Mouse (Mus musculus): ENCODE data around the gene Chia1. TPM values are rescaled to one million over a fixed set of nuclear protein-coding genes. Genes with fewer than 3 reads are reported as not detected.
A peak's percentile ranks its signal among the peaks of the same experiment; 100 is the strongest.
"Not testable (repeated sequence)": the region's sequence is repeated elsewhere in the genome, so short reads cannot be mapped to it uniquely, and the experiment has no call there.

The Chia1 gene
- 0.28 and 0.68 TPM in 2 replicates for polyA plus RNA-seq (2015; fragmentation: Nextera tagmentation; extraction: Ambion mirVana)

- no peak for ATAC-seq
- Histone ChIP-seq H3K4me2 (no peak within 1 kb of the TSS), H3K9me3 (replicated peaks) (no peaks in the 10 kb centered on the region), H3K27me3 (no peaks in the 10 kb centered on the region), H3K36me3 (ENCODE audit: poor library complexity, severe bottlenecking) (no peaks in the 10 kb centered on the region), H3K4me3 (no peak within 1 kb of the TSS), H3K9ac (no peak within 1 kb of the TSS), H3K4me1 (no peaks in the 10 kb centered on the region), H3K27ac (no peak within 1 kb of the TSS)
- WGBS: 88% methylated on average over 3 of the region's 3 CpGs
Observed at GRCm38 (mm10) chr3:106112929-106113328, at the start of gene Chia1. Gene Chia1 (plus strand): TSS chr3:106113229.

DNA sequence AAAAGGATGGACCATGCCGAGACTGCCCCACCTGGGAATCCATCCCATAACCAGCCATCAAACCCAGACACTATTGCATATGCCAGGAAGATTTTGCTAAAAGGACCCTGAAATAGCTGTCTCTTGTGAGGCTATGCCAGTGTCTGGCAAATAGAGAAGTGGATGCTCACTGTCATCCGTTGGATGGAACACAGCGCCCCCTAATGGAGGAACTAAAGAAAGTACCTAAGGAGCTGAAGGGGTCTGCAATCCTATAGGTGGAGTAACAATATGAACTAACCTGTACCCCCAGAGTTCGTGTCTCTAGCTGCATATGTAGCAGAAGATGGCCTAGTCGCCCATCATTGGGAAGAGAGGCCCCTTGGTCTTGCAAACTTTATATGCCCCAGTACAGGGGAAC lies 45.3 kb upstream of the Chia1 start:
- not testable (repeated sequence) for H3K9ac ChIP-seq; H3K27me3 ChIP-seq; H3K36me3 ChIP-seq (ENCODE audit: poor library complexity, severe bottlenecking); ATAC-seq; H3K4me3 ChIP-seq; H3K4me2 ChIP-seq; H3K27ac ChIP-seq; H3K4me1 ChIP-seq; H3K9me3 ChIP-seq (replicated peaks)
- WGBS: 45% methylated on average over 5 of the region's 5 CpGs

- Histone ChIP-seq H3K27me3 (no peaks in the 10 kb centered on the region), H3K27ac (no peak overlapping the region), H3K4me1 (no peaks in the 10 kb centered on the region), H3K9me3 (replicated peaks) (no peaks in the 10 kb centered on the region), H3K36me3 (ENCODE audit: poor library complexity, severe bottlenecking) (no peaks in the 10 kb centered on the region), H3K4me2 (no peak overlapping the region), H3K4me3 (no peak overlapping the region), H3K9ac (no peak overlapping the region)
- ATAC-seq: no peak
- 92% methylated on average over 2 of the region's 2 CpGs for WGBS
Observed at GRCm38 (mm10) chr3:106070994-106071393, 42.0 kb upstream of the Chia1 start.

DNA sequence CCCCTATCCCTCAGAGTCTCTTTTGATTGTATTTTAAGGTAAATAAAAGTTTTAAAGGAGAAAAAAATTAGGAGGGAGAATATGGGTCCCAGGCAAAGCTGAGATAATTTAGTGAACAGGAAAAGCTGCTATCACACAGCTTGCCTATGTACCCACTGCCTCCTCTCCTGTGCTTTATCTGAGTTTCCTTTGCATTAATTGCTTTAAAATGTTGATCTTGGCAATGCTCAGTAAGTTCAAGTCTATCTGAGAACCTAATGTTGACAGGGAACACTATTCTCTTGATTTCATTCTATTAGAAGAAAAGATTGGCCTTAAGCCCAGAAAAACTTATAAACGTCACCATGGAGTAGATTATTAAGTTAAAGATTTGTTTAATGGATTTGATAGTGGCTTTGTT lies 38.2 kb upstream of the Chia1 start:
- ATAC-seq: no peak
- H3K36me3 ChIP-seq (ENCODE audit: poor library complexity, severe bottlenecking): no peaks in the 10 kb centered on the region
- 54% methylated on average over 1 of the region's 1 CpGs for WGBS
- H3K4me3 ChIP-seq: no peak overlapping the region
- no peaks in the 10 kb centered on the region for H3K27me3 ChIP-seq
- no peaks in the 10 kb centered on the region for H3K4me1 ChIP-seq
- H3K27ac ChIP-seq: no peak overlapping the region
- H3K4me2 ChIP-seq: no peak overlapping the region
- no peaks in the 10 kb centered on the region for H3K9me3 ChIP-seq (replicated peaks)
- H3K9ac ChIP-seq: no peak overlapping the region

DNA sequence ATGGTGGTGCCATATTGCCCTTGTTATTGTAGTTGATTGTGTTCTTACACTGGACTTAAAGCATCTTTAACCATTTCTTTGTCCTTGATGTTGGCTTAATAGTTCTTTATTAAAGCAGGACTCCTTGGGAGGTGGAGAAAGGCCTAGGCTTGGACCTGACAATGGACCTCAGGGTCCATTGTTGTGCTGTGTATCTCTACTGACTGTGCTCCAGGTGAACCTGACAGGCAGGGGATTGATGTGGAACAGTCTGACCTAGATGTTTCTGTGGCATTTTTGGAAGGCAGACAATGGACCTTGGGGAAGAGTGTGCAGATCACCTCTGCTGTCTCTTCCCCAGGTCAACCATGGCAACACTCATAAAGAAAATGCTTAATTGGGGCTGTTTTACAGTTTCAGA lies 14.0 kb downstream of the Chia1 start:
- H3K9me3 ChIP-seq (replicated peaks): no peaks in the 10 kb centered on the region; the same call in 1 of the 2 replicates
- no peak overlapping the region for H3K4me3 ChIP-seq
- no peak overlapping the region for H3K4me2 ChIP-seq
- H3K36me3 ChIP-seq (ENCODE audit: poor library complexity, severe bottlenecking): no peaks in the 10 kb centered on the region
- no peaks in the 10 kb centered on the region for H3K4me1 ChIP-seq
- no peaks in the 10 kb centered on the region for H3K27me3 ChIP-seq
- no peak overlapping the region for H3K27ac ChIP-seq
- no peak for ATAC-seq
- H3K9ac ChIP-seq: no peak overlapping the region

DNA sequence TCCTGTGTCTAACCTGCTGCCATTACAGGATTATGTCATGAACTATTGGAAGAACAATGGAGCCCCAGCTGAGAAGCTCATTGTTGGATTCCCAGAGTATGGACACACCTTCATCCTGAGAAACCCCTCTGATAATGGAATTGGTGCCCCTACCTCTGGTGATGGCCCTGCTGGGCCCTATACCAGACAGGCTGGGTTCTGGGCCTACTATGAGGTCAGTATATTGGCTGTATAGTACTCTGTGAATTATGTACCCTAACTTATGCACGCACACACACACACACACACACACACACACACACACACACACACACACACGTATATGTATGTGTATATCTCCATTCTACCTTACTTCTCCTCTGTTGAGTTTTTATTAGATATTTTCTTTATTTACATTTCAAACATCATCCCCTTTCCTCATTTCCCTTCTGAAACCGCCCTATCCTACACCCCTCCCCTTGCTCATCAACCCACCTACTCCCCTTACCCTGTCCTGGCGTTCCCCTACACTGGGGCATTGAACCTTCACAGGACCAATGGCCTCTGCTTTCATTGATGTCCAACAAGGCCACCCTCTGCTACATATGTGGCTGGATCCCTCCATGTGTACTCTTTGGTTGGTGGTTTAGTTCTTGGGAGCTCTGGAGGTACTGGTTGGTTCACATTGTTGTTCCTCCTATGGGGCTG lies 15.9 kb downstream of the Chia1 start:
- H3K9ac ChIP-seq: no peak overlapping the region
- H3K27me3 ChIP-seq: no peaks in the 10 kb centered on the region
- H3K4me1 ChIP-seq: no peaks in the 10 kb centered on the region
- H3K4me3 ChIP-seq: no peak overlapping the region
- no peaks in the 10 kb centered on the region for H3K9me3 ChIP-seq (replicated peaks)
- ATAC-seq: no peak
- H3K4me2 ChIP-seq: no peak overlapping the region
- no peak overlapping the region for H3K27ac ChIP-seq
- 78% methylated on average over 4 of the region's 4 CpGs for WGBS
- H3K36me3 ChIP-seq (ENCODE audit: poor library complexity, severe bottlenecking): no peaks in the 10 kb centered on the region

GRCm38 (mm10) chr3:106131690-106132089 lies 18.7 kb downstream of the Chia1 start:
- Histone ChIP-seq H3K27ac (no peak overlapping the region), H3K27me3 (no peaks in the 10 kb centered on the region), H3K4me3 (no peak overlapping the region), H3K36me3 (ENCODE audit: poor library complexity, severe bottlenecking) (no peaks in the 10 kb centered on the region), H3K9ac (no peak overlapping the region), H3K4me2 (no peak overlapping the region), H3K4me1 (no peaks in the 10 kb centered on the region), H3K9me3 (replicated peaks) (no peaks in the 10 kb centered on the region)
- 71% methylated on average over 5 of the region's 5 CpGs for WGBS
- ATAC-seq: peak; percentile 96

GRCm38 (mm10) chr3:106144081-106144480 lies 31.1 kb downstream of the Chia1 start:
- 93% methylated on average over 10 of the region's 10 CpGs for WGBS
- Histone ChIP-seq H3K4me3 (no peak overlapping the region), H3K36me3 (ENCODE audit: poor library complexity, severe bottlenecking) (no peaks in the 10 kb centered on the region), H3K4me2 (no peak overlapping the region), H3K27ac (no peak overlapping the region), H3K4me1 (no peaks in the 10 kb centered on the region), H3K9me3 (replicated peaks) (no peaks in the 10 kb centered on the region), H3K27me3 (no peaks in the 10 kb centered on the region), H3K9ac (no peak overlapping the region)
- ATAC-seq: no peak

DNA sequence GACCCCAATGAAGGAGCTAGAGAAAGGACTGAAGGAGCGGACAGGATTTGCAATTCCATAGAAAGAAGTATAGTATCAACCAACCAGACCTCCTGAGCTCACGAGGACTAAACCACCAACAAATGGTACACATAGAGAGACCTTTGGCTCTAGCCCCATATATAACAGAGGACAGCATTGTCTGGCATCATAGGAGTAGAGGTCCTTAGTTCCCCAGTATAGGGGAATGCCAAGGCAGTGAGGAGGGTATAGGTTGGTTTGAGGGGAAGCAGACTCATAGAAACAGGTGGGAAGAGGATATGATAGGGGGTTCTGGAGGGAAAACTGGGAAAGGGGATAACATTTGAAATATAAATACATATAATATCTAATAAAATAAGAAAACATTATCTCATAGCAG lies 41.4 kb downstream of the Chia1 start:
- Histone ChIP-seq H3K4me2 (no peak overlapping the region), H3K4me3 (no peak overlapping the region), H3K4me1 (no peaks in the 10 kb centered on the region), H3K27me3 (no peaks in the 10 kb centered on the region), H3K9me3 (replicated peaks) (no peaks in the 10 kb centered on the region), H3K36me3 (ENCODE audit: poor library complexity, severe bottlenecking) (no peaks in the 10 kb centered on the region), H3K27ac (no peak overlapping the region), H3K9ac (no peak overlapping the region)
- ATAC-seq: no peak
- WGBS: 88% methylated on average over 2 of the region's 2 CpGs

- no peak within 1 kb of the TSS for H3K27ac ChIP-seq
- H3K27me3 ChIP-seq: no peaks in the 10 kb centered on the region
- ATAC-seq: no peak
- 0 out of 2 replicates have a peak, but pooled peaks cover 5% of the 10 kb centered on the region for H3K4me1 ChIP-seq
- no peaks in the 10 kb centered on the region for H3K9me3 ChIP-seq (replicated peaks)
- WGBS: 83% methylated on average over 3 of the region's 3 CpGs
- no peak within 1 kb of the TSS for H3K4me2 ChIP-seq
- no peaks in the 10 kb centered on the region for H3K36me3 ChIP-seq (ENCODE audit: poor library complexity, severe bottlenecking)
- no peak within 1 kb of the TSS for H3K4me3 ChIP-seq
- no peak within 1 kb of the TSS for H3K9ac ChIP-seq
Observed at GRCm38 (mm10) chr3:106167464-106167863, 54.4 kb downstream of the Chia1 start, which contains the start of gene Chil3. Gene Chil3 (minus strand): TSS chr3:106167564.

DNA sequence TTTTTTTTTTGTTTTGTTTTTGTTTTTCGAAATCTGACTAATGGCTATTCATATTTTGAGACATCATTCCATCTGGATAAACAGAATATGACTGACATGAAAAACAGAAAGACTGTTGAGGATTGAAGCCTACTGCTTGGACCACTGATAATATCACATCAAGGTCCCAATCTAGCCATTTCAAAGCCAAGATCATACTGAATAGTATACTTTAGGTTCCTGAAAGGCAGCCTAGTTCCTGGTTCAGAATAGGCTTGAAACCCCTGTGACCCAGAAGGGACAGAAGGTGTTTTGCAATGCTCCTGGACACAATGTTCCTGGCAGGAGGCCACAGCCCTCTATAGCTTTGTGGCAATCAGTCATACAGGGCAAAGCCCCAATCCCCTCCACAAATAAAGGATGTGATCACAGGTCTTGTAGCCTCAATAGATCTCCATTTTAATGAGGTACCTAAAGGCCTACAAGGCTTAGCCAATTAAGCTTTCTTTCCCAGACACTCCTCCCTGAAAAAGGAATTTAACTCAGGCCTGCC lies 57.6 kb downstream of the Chia1 start:
- WGBS: 73% methylated on average over 1 of the region's 1 CpGs
- no peaks in the 10 kb centered on the region for H3K27me3 ChIP-seq
- ATAC-seq: peak; percentile 65; the same call in 1 of the 2 replicates
- H3K9ac ChIP-seq: no peak overlapping the region
- H3K4me3 ChIP-seq: no peak overlapping the region
- H3K36me3 ChIP-seq (ENCODE audit: poor library complexity, severe bottlenecking): no peaks in the 10 kb centered on the region
- H3K4me1 ChIP-seq: 0 out of 2 replicates have a peak, but pooled peaks cover 5% of the 10 kb centered on the region
- no peak overlapping the region for H3K27ac ChIP-seq
- no peaks in the 10 kb centered on the region for H3K9me3 ChIP-seq (replicated peaks)
- H3K4me2 ChIP-seq: no peak overlapping the region

DNA sequence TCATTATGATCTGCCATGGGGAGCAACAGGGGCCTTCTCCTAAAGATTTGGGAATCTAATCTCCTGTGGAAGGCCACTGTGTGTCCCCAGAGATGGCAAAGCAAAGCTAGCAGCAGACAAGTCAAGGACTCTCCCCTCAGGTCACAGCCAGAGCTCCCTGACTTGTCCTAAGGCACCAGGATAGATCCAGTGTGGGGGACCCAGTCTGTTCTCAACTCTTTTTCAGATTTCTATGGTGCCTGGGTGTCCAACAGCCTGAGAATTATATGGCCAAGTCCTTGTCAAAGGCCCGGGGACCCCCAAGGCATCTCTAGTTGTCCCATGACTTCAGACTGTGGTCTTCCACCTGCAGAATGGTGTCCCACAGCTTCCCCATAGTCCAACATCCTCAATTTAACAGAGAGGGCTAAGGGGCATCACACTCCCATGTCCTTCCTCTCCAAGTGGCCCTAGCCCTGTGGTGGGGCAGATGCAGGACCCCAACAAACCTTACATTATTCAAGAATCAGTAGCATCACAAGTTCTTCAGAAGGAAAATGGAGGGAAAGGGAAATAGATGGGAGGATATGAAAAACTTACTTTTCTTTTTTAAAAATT lies 58.2 kb downstream of the Chia1 start:
- 87% methylated on average over 1 of the region's 1 CpGs for WGBS
- ATAC-seq: peak; percentile 3; the same call in 1 of the 2 replicates

More for the DNA sequence above, 58.2 kb downstream of the Chia1 start:
- no peak overlapping the region for H3K4me2 ChIP-seq
- 0 out of 2 replicates have a peak, but pooled peaks cover 5% of the 10 kb centered on the region for H3K4me1 ChIP-seq
- no peaks in the 10 kb centered on the region for H3K27me3 ChIP-seq
- no peak overlapping the region for H3K9ac ChIP-seq
- H3K9me3 ChIP-seq (replicated peaks): no peaks in the 10 kb centered on the region
- H3K27ac ChIP-seq: no peak overlapping the region
- no peaks in the 10 kb centered on the region for H3K36me3 ChIP-seq (ENCODE audit: poor library complexity, severe bottlenecking)
- H3K4me3 ChIP-seq: no peak overlapping the region
